Mouse (Mus musculus): ENCODE data around the gene Macrod2.

- TF ChIP-seq CTCF (IDR thresholded peaks at IDR 0.05; ENCODE audit: low read depth) (no peak), EP300 (IDR thresholded peaks at IDR 0.05; ENCODE audit: low read depth) (no peak)
Measured at GRCm38 (mm10) chr2:140839371-140839770, 444.3 kb downstream of the Macrod2 start.
